Mouse (Mus musculus) kidney, embryonic 14.5 days (tissue): Measurements from ENCODE around the gene Pes1. TPM values are rescaled to one million over a fixed set of nuclear protein-coding genes. Genes with fewer than 3 reads are reported as not detected.

ENCODE experiments used
- ATAC-seq: fragments of 200-750 bp; cut with Nextera tagmentation; 2 replicates; pipeline ENCODE4 v1.8.0; 2017; ENCODE audit warnings: moderate number of reproducible peaks, mild to moderate bottlenecking, moderate TSS enrichment, moderate library complexity; ENCODE audit not compliant: low FRiP score, low TSS enrichment
- H3K27ac ChIP-seq: fragments of 300-500 bp; sonication (generic); 2 replicates; pipeline ENCODE4 v1.5.1; 2014; ENCODE audit warnings: low read depth, mild to moderate bottlenecking, low read length, moderate library complexity, mixed read lengths
- H3K27me3 ChIP-seq: fragments of 300-500 bp; sonication (generic); 2 replicates; pipeline ENCODE4 v1.6.1; 2014; ENCODE audit warnings: mild to moderate bottlenecking, low read length; ENCODE audit not compliant: control insufficient read depth, insufficient read depth
- H3K36me3 ChIP-seq: fragments of 300-500 bp; sonication (generic); 2 replicates; pipeline ENCODE4 v1.6.1; 2014; ENCODE audit warnings: low read length, mixed read lengths; ENCODE audit not compliant: control insufficient read depth, insufficient read depth
- H3K4me1 ChIP-seq: fragments of 300-500 bp; sonication (generic); 2 replicates; pipeline ENCODE4 v1.6.1; 2014; ENCODE audit warnings: low read length, mixed read lengths; ENCODE audit not compliant: control insufficient read depth, insufficient read depth
- H3K4me2 ChIP-seq: fragments of 300-500 bp; sonication (generic); replicated peaks from 2 replicates; pipeline ENCODE4 v1.6.1; 2014; ENCODE audit warnings: low read depth, mild to moderate bottlenecking, low read length
- H3K4me3 ChIP-seq: fragments of 300-500 bp; sonication (generic); 2 replicates; pipeline ENCODE4 v1.5.1; 2014; ENCODE audit warnings: mild to moderate bottlenecking, low read length
- H3K9ac ChIP-seq: fragments of 300-500 bp; sonication (generic); 2 replicates; pipeline ENCODE4 v1.6.1; 2014; ENCODE audit warnings: low read depth, mild to moderate bottlenecking, low read length, moderate library complexity
- H3K9me3 ChIP-seq: fragments of 300-500 bp; sonication (generic); 2 replicates; pipeline ENCODE4 v1.6.1; 2016; ENCODE audit warnings: low read length; ENCODE audit not compliant: control insufficient read depth
- WGBS: fragments of 180-500 bp; shearing (Covaris S2); extraction: QIAGEN DNeasy Blood & Tissue Kit; methylation state at CpG from one replicate; pipeline ENCODE4 v1.1.7; 2014; 5-methylcytosine and 5-hydroxymethylcytosine counted together
- polyA plus RNA-seq: library from polyadenylated mRNA; unstranded; fragments of >200 nt; fragmentation: Nextera tagmentation; extraction: Ambion mirVana; gene quantifications from 2 replicates; pipeline ENCODE4 v1.2.1, GENCODE M21; 2014

Pes1 gene
- polyA plus RNA-seq, 1 experiment from 2014 or later, result 81.2 TPM

DNA sequence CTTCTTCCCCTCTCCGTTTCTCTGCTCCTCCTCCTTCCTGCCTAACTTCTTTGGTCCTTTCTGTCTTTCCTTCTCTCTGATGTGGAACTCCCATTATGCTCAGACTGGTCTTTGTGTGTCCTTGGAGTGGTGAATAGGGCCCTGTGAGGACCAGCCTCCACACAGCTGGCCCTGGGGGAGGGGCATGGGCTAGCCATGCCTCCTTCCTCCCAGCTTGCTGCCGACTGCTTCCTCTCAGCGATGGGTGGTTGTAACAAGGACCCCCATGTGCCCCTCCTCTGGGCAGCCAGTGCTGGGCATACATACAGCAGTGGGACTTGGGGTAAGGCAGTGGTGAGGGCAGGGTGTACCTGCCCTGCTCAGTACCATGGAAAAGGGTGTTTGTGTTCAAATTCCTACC lies 10.5 kb downstream of the Pes1 start:
- no peak overlapping the region for H3K9ac ChIP-seq
- H3K9me3 ChIP-seq, result no peaks in the 10 kb centered on the region
- H3K4me1 ChIP-seq, result no peaks in the 10 kb centered on the region
- peaks cover 100% of the 10 kb centered on the region for H3K36me3 ChIP-seq
- no peak overlapping the region for H3K4me3 ChIP-seq
- WGBS, result 86% methylated on average over 3 of the region's 3 CpGs
- H3K4me2 ChIP-seq, result no peak overlapping the region
- H3K27me3 ChIP-seq, result no peaks in the 10 kb centered on the region
- no peak overlapping the region for H3K27ac ChIP-seq
- ATAC-seq, result no peak

DNA sequence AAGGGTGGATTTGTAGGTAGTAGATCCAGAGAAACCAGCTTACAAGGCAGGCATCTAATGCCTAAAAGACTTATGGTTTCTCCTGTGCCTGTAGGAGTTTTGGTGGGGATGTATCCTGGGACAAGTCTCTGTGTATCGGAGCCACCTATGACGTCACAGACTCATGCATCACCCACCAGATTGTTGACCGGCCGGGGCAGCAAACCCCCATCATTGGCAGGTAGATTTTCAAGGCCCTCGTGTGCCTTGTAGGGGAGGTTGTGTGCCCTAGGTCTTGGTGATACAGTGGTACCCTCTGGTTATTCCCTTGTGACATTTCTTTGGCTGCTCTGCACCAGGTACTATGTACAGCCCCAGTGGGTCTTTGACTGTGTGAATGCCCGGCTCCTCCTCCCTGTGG lies 12.9 kb downstream of the Pes1 start, which contains the start of gene 4930556J24Rik:
TSS of gene 4930556J24Rik (minus strand) at position 101 of the 400 bp plus-strand sequence.
- Histone ChIP-seq H3K9me3 (no peaks in the 10 kb centered on the region), H3K4me3 (no peak within 1 kb of the TSS), H3K27me3 (no peaks in the 10 kb centered on the region), H3K36me3 (peaks cover 84% of the 10 kb centered on the region), H3K4me2 (no peak within 1 kb of the TSS), H3K4me1 (no peaks in the 10 kb centered on the region), H3K27ac (no peak within 1 kb of the TSS), H3K9ac (no peak within 1 kb of the TSS)
- WGBS, result 94% methylated on average over 5 of the region's 6 CpGs
- no peak for ATAC-seq

DNA sequence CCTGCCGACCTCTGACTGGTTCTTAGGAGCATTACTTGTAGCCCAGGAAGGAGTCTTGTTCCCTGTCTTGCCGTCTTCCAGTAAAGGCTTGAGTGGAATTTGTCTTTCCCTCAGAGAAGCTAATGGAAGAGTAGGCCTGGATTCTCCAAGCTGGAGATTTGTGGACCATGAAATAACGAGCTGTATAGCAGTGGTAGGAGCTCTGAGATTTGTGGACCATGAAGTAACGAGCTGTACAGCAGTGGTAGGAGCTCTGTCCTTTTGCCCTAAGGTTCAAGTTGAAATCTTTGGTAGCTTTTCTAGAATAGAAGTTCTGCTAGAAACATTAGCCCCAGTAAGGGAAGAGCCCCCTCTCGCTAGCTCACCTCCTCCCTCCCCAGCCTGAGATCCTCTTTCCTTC lies 14.6 kb downstream of the Pes1 start:
- peaks cover 9% of the 10 kb centered on the region for H3K27me3 ChIP-seq
- no peak overlapping the region for H3K9ac ChIP-seq
- H3K4me3 ChIP-seq, result no peak overlapping the region
- H3K9me3 ChIP-seq, result no peaks in the 10 kb centered on the region
- ATAC-seq, result no peak
- H3K4me1 ChIP-seq, result no peaks in the 10 kb centered on the region
- no peak overlapping the region for H3K27ac ChIP-seq
- peaks cover 67% of the 10 kb centered on the region for H3K36me3 ChIP-seq
- H3K4me2 ChIP-seq, result no peak overlapping the region
- WGBS, result 54% methylated on average over 5 of the region's 5 CpGs

DNA sequence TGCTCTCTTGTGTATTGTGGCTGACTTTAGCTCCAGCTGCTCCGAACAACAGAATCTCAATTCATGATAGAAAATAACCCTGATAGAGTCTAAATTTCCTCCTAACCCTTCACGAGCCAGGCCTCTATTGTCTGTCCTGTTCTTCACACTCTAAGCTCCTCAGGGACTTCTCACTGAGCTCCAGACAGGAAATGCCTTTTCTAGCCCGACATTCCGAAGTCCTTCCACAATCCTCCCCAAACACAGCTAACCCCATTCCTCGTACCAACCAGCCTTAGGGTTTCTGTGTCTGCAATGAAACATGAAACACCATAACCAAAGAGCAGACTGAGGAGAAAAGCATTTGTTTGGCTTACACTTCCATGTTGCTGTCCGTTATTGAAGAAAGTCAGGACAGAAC lies 17.8 kb downstream of the Pes1 start:
- H3K4me1 ChIP-seq, result 0 out of 2 replicates have a peak, but pooled peaks cover 3% of the 10 kb centered on the region
- no peak overlapping the region for H3K4me2 ChIP-seq
- no peak overlapping the region for H3K27ac ChIP-seq
- H3K36me3 ChIP-seq, result peaks cover 36% of the 10 kb centered on the region
- H3K9me3 ChIP-seq, result no peaks in the 10 kb centered on the region
- no peak overlapping the region for H3K9ac ChIP-seq
- H3K4me3 ChIP-seq, result no peak overlapping the region
- WGBS, result 59% methylated on average over 6 of the region's 6 CpGs
- no peak for ATAC-seq
- H3K27me3 ChIP-seq, result peaks cover 14% of the 10 kb centered on the region

DNA sequence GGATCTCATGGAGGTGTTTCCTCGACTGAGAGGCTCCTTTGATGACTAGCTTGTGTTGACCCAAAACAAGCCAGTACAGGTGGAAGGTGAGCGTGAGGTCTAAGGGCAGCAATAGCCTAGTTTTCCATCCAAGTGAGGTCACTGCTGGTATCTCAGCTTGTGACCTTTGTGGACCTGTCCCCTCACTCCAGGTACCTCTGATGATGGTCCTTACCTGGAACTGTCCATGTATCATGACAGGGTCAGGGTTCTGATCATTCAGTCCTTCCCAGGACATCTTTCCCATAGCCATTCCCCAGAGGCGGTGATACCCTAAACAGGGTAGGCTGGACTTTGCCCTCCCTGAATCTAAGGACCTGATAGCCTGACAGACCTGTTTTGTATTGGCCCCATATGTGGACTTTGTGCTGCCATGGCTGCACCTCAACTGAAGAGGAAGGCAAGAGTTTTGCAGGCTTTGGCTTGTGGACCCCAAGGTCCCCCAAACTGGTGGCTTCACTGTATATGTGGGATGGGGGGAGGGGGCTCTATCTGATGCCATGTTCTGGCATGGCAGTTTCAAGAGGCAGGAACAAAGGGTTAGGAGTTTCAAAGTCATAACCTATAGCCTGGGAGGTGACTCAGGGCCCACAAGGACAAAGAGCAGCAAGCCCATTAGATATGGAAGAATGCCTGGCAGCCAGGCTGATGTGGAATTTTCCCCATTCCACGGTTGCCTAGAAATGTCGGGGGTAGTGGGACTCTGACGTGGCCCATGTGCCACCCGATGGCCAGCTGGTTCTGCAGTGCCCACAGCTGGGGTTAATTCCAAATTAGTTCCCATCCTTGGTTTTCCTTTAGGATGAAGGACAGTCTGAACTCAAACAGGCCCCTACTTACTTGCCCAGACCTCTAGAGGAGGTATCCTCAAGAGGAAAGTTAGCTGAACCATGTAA lies 18.8 kb downstream of the Pes1 start:
- H3K4me1 ChIP-seq, result 0 out of 2 replicates have a peak, but pooled peaks cover 3% of the 10 kb centered on the region
- H3K27me3 ChIP-seq, result peaks cover 14% of the 10 kb centered on the region
- H3K9me3 ChIP-seq, result no peaks in the 10 kb centered on the region
- no peak for ATAC-seq
- H3K27ac ChIP-seq, result no peak overlapping the region
- no peak overlapping the region for H3K4me2 ChIP-seq
- H3K4me3 ChIP-seq, result no peak overlapping the region
- H3K36me3 ChIP-seq, result peaks cover 26% of the 10 kb centered on the region
- H3K9ac ChIP-seq, result no peak overlapping the region
- 73% methylated on average over 7 of the region's 7 CpGs for WGBS

DNA sequence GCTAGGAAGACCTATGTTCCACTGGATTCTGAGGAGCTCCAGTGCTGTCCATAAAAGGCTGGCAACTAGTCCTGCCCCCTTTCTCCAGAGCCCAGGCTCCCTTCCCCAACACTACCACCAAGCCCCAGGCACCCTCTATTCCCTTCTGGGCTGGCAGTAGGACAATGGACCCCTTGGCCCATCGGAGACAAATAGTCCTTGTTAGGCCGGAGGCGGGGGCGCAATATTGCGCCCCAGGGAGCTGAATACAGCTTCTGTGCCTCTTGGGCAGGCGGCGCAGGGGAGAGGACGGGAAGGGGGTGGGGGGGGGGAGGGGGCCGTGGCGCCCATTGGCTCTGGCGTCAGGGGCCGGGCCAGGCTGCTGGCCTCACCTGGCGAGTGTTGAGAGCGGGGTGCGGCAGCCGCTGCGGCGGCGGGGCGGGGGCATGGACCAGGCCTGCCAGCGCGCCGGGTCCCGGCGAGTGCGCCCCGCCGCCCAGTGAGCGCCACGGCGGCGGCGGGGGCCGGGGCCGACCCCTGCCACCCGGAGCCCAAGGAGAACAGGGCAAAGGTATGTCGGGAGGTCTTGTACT lies 19.6 kb downstream of the Pes1 start, which contains the start of gene Gal3st1:
TSS of gene Gal3st1 (plus strand) at position 346 of the 572 bp plus-strand sequence.
- H3K4me1 ChIP-seq, result 0 out of 2 replicates have a peak, but pooled peaks cover 3% of the 10 kb centered on the region
- peak within 1 kb of the TSS; percentile 42 for H3K4me3 ChIP-seq
- ATAC-seq, result peak; percentile 64
- H3K27me3 ChIP-seq, result peaks cover 14% of the 10 kb centered on the region
- H3K27ac ChIP-seq, result no peak within 1 kb of the TSS
- peak within 1 kb of the TSS; percentile 75 for H3K4me2 ChIP-seq
- no peaks in the 10 kb centered on the region for H3K9me3 ChIP-seq
- H3K36me3 ChIP-seq, result peaks cover 18% of the 10 kb centered on the region
- WGBS, result 0% methylated on average over 29 of the region's 37 CpGs
- peak within 1 kb of the TSS; percentile 59 for H3K9ac ChIP-seq

DNA sequence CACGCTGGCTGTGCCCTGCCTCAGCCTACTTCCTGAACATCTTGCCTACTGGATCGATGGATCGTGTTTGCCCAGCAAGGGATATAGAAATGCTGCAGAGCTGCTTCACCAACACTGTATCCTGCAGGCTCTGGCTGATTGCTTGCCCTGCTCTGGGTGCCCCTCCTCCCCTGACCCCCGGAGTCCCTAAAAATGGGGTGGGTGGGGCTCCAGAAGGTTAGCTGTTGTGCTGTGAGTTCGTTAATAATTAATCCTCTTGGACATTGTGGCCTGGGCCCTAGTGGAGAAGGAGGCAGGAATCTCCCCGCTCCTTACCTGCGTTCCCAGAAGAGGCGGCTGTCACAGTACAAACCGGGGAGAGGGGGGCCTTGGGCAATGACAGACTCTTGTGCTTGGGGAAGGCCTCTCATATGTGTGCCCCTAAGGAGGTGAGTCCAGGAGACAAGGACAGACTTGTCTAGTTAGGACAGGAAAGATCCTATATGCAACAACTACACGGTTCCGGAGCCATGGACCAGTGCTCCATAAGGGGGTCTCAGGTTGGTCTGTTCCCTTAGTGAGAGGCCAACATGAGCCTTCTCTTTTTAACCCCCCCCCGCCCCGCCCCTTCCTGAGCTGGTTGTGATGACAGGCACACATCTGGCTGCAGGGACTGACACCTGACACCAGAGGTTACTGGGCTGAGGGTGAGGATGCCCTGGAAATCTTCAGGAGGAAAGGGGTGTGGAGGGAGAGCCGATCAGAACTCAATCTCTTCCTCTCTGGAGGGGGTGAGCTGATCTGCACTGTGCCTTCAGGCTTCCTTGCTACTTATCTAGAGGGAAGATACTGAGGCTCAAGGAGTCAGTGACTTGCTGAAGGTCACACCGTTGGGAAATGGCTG lies 20.3 kb downstream of the Pes1 start:
- no peak overlapping the region for H3K27ac ChIP-seq
- peaks cover 11% of the 10 kb centered on the region for H3K36me3 ChIP-seq
- H3K4me1 ChIP-seq, result 0 out of 2 replicates have a peak, but pooled peaks cover 3% of the 10 kb centered on the region
- H3K4me2 ChIP-seq, result peak overlapping the region; percentile 75
- peaks cover 14% of the 10 kb centered on the region for H3K27me3 ChIP-seq
- H3K4me3 ChIP-seq, result peak overlapping the region; percentile 42
- peak; percentile 56 for ATAC-seq
- 7% methylated on average over 15 of the region's 15 CpGs for WGBS
- no peaks in the 10 kb centered on the region for H3K9me3 ChIP-seq
- peak overlapping the region; percentile 59 for H3K9ac ChIP-seq

DNA sequence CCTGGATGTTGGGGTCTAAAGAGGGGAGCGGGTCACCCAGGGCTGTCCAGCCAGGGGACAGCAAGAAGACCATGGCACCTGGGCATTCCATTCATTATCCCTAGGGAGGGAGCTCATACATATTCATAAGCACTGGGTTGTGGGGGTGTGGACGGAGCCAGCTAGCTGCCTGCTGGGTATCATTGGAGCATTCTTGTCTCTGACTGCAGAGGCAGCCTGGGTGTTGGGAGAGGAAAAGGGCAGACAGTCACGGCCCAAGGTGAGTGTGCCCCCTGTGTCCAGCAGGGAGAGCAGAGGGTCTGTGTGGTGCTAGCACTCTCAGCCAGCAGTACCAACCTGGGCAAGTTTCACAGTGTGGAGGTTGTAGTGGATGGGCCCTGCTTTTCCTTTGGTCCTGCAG lies 26.0 kb downstream of the Pes1 start:
- H3K36me3 ChIP-seq, result no peaks in the 10 kb centered on the region
- H3K9me3 ChIP-seq, result no peaks in the 10 kb centered on the region
- no peaks in the 10 kb centered on the region for H3K27me3 ChIP-seq
- no peak for ATAC-seq
- no peak overlapping the region for H3K27ac ChIP-seq
- WGBS, result 50% methylated on average over 3 of the region's 3 CpGs
- no peak overlapping the region for H3K4me3 ChIP-seq
- no peaks in the 10 kb centered on the region for H3K4me1 ChIP-seq
- no peak overlapping the region for H3K9ac ChIP-seq
- no peak overlapping the region for H3K4me2 ChIP-seq
